Mouse (Mus musculus) left cerebral cortex, postnatal 25 days (tissue): Measurements from ENCODE around the gene Actr5. TPM values are rescaled to one million over a fixed set of nuclear protein-coding genes. Genes with fewer than 3 reads are reported as not detected.

Experiments
- DNase-seq, 2 experiments: peaks; one replicate each; pipeline ENCODE4 v3.0.0; 2022; ENCODE audit warnings: low spot score in 2 of 2, mixed read lengths in 1 of 2
- intact Hi-C: fragments of 180-260 bp; cut with DNase I; formaldehyde crosslinking; loops from one replicate; pipeline ENCODE4 v1.15.1; 2025
- total RNA-seq, 2 experiments: library from RNA; stranded (reverse); gene quantifications; 2 replicates each; pipeline ENCODE4 v1.2.3; 2021

Actr5 gene
- 1 to 10 TPM; 7.3 to 9.6 TPM for total RNA-seq

- intact Hi-C loops, result loop anchor here (2.0 kb wide), 1 partner anchor 68 kb away; no protein-coding TSS in a partner anchor
- DNase-seq, result peak; percentile 91 to 92
Measured at GRCm38 (mm10) chr2:158624718-158625222, at the start of gene Actr5. TSS of gene Actr5 (plus strand) at chr2:158624888.

GRCm38 (mm10) chr2:158579979-158580378, 44.7 kb upstream of the Actr5 start:
- DNase-seq, result no peak
- intact Hi-C loops, result no loop called here

- intact Hi-C loops, result no loop called here
- DNase-seq, result no peak
Measured at GRCm38 (mm10) chr2:158584621-158585358, 39.9 kb upstream of the Actr5 start.

DNA sequence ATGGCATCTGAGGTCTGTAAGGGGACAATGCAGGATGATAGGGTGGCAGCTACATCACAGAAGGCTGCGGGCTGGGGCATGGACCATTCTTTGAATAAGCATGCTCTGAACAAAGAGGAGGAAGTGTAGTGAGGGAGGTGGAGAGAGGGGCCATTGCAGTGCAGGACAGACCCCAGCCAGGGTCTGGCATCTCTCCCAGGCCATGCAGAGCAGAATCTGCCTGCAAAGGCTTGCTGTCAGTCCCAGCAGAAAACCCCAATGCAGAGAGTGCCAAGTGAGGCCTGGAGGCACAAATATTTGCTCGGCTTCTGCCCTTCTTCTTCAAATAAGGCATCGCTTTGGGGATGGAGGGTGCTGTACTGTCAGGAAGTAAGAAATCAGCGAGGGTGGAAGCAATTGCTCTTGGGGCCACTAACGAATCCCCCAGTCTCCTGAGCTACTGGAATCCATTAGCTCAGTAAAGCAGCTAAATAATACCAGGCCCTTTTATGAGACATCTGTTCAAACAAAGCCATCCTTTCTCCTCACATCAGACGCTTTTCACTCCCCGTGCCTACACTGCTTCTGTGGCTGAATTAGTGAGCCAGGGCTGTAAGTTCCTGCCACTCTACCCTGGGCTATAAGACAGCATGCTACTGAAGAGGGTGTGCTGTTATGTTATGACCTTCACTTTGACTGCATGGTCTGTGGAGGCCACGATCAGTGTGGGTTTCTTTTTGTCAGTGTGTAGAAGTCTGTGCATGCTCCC, 36.0 kb upstream of the Actr5 start:
- no peak for DNase-seq
- intact Hi-C loops, result no loop called here

DNA sequence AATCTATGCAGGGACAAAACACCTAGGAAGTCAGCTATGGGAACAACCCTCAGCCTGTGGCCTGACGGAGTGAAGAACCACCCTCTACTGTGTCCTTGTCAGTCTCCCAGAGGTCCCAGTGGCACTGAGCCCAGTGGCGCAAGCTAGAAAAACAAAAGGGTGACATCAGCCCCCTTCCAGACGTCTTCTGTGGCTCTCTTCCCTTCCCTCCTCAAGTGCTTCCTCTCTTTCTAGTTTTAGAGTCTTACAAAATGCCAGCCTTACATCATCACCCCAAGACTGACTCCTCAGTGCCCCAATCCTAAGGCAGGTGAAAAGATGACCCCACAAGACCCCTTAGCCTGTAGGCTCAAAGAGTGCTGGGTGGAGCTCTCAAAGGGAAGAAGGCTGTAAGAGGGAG, 34.2 kb upstream of the Actr5 start:
- intact Hi-C loops, result no loop called here

DNA sequence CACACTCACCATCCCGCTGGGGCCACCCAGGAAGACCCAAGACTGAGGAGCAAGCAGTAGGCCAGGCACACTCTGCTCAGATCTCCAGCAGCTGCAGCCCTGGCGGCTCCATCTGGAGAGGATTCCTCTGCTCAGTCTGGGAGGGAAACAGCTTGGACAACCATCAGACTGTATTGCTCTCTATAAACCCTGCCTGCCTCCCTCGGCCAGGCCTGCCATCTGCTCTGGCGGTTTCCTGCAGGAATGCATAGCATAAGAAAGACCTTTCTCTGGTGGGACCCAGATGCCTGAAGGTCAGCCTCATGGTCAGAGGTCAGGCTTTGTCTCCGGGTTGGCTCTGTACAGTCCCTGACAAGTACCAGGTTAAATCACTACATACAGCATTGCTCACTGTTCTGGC, 33.4 kb upstream of the Actr5 start:
- no peak for DNase-seq

More for the DNA sequence above, 34.2 kb upstream of the Actr5 start:
- DNase-seq, result no peak

GRCm38 (mm10) chr2:158593371-158593770, 31.3 kb upstream of the Actr5 start:
- intact Hi-C loops, result no loop called here
- no peak for DNase-seq

More for the DNA sequence above, 33.4 kb upstream of the Actr5 start:
- intact Hi-C loops, result no loop called here

DNA sequence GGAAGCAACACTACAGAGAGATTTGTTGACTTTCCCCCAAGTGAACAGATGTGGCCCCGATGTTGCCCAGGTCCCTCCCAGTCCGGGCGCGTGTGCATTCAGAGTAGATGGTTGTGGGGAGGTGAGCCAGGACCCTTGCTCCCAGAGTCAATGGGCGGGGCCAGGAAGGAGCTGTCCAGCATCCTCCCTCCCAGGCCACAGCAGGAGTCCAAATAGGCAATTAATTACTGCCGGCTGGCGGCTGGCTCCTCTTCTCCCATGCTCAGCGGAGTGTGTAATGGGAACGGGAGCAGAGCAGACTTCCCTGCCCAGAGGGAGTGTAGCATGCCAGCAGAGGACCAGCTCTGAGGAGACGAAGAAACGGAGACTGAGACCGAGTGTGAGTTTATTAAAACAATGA, 29.6 kb upstream of the Actr5 start:
- intact Hi-C loops, result no loop called here
- peak in 1 of 2 experiments; percentile 5 for DNase-seq

DNA sequence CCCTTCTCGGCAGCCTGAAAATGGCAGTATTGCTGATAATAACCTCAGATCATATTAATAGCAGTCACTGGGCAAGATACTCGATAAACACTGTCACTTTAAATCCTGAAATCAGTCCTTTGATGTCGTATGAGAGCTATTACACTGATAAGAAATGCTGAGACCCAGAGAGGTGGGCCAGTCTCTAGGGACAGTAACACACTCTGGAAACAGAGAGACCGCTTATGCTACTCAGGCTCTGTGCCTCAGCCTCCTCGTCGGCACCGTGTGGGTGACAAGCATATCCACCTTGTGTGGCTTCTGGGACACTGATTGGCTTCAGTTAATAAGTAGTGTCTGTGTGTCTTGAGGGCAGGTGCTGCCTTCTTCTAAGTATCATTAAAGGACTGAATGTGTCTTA, 29.1 kb upstream of the Actr5 start:
- DNase-seq, result no peak
- intact Hi-C loops, result no loop called here

DNA sequence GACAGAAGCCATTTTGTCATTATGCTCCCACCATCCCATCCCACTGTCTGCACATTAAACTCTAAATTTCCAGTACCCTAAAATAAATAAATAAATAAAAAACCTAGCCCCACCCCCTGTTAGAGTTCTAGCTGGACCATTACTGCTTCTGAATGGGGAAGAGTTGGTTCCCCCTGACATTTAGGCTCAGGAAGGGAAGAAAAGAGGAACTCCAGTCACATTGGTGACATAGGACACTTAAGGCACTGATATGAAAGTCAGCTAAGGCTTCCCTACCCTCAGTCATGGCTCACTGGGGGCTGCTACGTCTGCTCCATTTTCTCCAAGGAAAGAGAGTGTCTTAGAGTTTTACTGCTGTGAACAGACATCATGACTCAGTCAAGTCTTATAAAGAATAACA, 27.9 kb upstream of the Actr5 start:
- intact Hi-C loops, result no loop called here
- no peak for DNase-seq

- intact Hi-C loops, result no loop called here
Measured at GRCm38 (mm10) chr2:158600517-158600916, 24.2 kb upstream of the Actr5 start.

DNA sequence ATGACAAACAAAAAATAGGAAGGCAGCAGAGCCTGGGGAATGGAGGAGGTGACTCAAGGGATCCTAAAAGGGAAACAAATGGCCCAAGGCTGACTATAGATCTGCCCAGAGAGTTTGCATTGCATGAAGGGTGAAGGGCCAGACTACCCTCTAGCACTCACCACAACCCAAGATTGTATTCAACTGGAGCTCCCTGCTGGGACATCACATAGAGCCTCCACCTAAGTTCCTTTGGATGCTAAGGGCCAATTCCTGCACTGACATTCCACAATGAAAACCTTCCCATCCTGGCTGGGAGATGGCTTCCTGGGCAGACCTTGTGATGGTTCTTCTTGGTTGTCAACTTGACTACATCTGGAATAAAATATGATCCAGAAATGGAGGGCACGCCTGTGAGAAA, 23.4 kb upstream of the Actr5 start:
- DNase-seq, result no peak
- intact Hi-C loops, result no loop called here

More at GRCm38 (mm10) chr2:158600517-158600916, 24.2 kb upstream of the Actr5 start:
- no peak for DNase-seq

- intact Hi-C loops, result no loop called here
- no peak for DNase-seq
Measured at GRCm38 (mm10) chr2:158602663-158603062, 22.0 kb upstream of the Actr5 start.

DNA sequence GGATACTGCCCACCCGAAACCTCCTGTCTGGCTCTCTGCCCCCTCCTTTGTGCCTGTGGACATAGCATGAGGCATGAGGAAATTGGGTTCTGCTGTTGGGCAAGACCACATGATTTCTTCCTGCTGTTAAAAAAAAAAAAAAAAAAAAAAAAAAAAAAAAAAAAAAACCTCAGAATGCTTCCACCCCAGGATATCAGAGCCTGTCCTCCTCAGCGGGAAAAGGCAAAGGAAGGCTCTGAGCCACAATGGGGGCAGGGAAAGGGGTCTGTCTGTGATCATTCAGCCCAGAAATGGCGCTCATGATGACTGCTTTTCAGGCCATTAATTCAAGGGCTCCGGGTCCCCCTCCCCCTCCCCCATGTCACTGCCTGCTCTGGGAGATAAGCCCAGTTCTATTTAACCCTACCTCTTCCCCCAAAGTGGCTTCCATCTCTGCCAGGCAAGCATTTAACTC, 18.1 kb upstream of the Actr5 start:
- intact Hi-C loops, result loop anchor here (5.0 kb wide), 1 partner anchor 44 kb away; no protein-coding TSS in a partner anchor
- DNase-seq, result no peak

DNA sequence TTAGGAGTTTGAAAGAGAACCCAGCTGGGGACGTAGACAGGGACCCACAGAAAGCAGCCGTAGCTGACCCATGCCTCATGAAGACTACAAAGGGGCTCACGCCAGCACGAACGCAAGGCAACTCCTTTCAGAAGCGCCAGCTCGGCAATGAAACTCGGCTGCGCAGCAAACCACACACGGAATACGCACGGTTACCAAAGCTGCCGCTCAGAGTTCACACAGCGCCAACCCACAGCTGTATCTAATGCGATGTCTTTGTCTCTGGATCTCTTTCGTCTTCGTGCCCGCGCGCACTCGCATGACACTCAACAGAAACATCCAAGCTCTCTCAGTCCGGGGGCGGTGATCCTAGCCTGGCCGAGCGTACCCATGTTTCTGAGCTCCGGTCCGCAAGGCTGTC, 15.0 kb upstream of the Actr5 start:
- DNase-seq, result no peak
- intact Hi-C loops, result loop anchor here (5.0 to 10.0 kb wide), 3 partner anchors 47 to 1755 kb away; partner anchors contain the start of gene Mafb

DNA sequence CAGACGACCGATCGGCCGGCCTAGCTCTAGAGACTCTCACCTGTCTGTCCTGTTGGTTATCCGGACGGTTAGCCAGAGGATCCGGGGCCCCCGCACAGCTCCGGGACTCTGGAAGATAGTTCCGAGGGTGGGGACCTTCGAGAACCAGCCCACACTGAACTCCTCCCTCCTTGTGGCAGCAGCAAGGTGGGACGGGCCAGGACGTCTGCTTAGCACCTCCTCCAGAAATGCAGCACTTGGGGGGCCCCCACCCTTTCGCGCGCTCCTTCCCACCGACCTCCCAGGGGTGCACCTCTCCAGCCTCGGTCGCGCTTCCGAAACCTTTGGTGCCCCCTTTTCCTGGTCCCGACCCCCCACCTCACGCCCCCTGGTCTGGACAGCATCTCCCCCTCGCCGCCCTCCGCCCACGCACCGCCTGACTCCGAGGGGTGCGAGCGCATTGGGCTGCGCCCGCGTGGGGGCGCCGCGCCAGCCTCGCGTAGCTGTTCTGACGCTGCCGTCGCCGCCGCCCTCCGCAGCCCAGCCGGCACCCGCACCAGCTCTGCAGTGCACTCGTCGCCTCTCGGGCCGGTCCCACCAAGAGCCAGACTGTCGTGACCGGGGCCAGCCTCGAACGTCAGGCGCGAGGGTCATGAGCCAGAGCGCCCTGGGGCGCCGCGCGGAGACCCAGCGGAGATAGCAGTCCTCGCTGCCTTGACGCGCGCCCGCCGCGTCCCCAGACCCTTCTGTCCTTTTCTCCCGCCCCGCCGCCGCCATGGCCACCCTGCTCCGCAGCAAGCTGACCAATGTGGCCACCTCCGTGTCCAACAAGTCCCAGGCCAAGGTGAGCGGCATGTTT, 14.0 kb upstream of the Actr5 start, which contains the start of gene Slc32a1:
Gene Slc32a1, plus strand, starts transcription at position 280 of the 838 bp plus-strand sequence.
- DNase-seq, result peak in 1 of 2 experiments; percentile 35
- intact Hi-C loops, result loop anchor here (5.0 to 10.0 kb wide), 2 partner anchors 63 to 1754 kb away; partner anchors contain the start of gene Mafb

GRCm38 (mm10) chr2:158611326-158611719, 13.4 kb upstream of the Actr5 start:
- DNase-seq, result no peak
- intact Hi-C loops, result loop anchor here (5.0 to 10.0 kb wide), 2 partner anchors 64 to 1753 kb away; partner anchors contain the start of gene Mafb

DNA sequence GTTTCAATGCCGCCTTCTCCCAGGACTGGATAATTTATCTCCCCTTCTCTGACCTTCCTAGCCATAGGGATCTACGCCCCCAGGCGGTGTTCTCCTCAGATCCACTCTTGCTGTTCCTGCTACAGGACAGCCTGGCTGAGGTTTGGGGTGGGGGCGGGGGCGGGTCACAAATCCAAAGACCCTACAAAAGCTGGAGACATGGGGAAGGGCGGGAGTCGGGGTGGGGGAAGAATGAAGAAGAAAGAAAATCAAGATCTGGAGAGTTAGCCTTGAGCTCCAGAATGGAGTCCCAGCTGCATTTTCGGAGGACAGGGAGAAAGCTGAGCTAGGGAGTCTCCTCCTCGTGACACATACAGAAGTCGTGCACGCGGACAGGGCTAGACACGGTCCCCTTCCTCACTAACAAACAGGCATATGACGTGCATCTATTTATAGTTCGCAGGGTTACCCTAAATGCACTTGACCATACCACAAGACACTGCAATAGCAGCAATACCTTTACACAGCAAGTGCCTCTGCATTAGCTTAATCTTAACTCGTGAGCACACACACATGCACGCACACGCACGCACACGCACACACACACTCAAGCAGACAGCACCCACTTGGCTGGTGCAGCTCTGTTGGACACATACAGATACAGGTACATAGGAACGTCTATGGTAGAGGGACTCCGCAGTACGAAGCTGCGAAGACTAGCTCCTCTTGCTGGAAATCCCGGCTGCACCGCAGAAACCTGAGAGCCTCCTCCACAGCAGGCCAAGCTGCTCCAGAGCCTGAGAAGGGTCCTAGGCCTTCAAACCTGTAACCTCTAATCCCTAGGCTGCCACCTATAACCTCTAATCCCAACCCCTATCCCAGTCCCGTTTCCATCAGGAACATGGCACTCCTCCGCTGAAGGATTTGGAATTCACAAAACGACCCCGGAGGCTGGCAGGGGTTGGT, 12.7 kb upstream of the Actr5 start:
- intact Hi-C loops, result loop anchor here (5.0 to 10.0 kb wide), 2 partner anchors 65 to 1753 kb away; partner anchors contain the start of gene Mafb
- no peak for DNase-seq
